Mouse (Mus musculus) hindbrain, embryonic 13.5 days (tissue): ENCODE data around the gene Trpv4. TPM values are rescaled to one million over a fixed set of nuclear protein-coding genes. Genes with fewer than 3 reads are reported as not detected.

Experiments
- ATAC-seq: fragments of 200-750 bp; cut with Nextera tagmentation; 2 replicates; pipeline ENCODE4 v1.8.0; 2017; ENCODE audit warnings: moderate TSS enrichment; ENCODE audit not compliant: low FRiP score
- H3K27ac ChIP-seq: fragments of 300-500 bp; sonication (generic); 2 replicates; pipeline ENCODE4 v1.5.1; 2015; ENCODE audit warnings: inconsistent platforms, mild to moderate bottlenecking, moderate library complexity
- H3K27me3 ChIP-seq: fragments of 300-500 bp; sonication (generic); 2 replicates; pipeline ENCODE4 v1.6.1; 2015; ENCODE audit warnings: mild to moderate bottlenecking, inconsistent platforms
- H3K36me3 ChIP-seq: fragments of 300-500 bp; sonication (generic); 2 replicates; pipeline ENCODE4 v1.6.1; 2015; ENCODE audit warnings: mild to moderate bottlenecking, inconsistent platforms
- H3K4me1 ChIP-seq: fragments of 300-500 bp; sonication (generic); replicated peaks from 2 replicates; pipeline ENCODE4 v1.6.1; 2015; ENCODE audit warnings: inconsistent platforms
- H3K4me2 ChIP-seq: fragments of 300-500 bp; sonication (generic); 2 replicates; pipeline ENCODE4 v1.6.1; 2015; ENCODE audit warnings: inconsistent platforms, mild to moderate bottlenecking, moderate library complexity
- H3K4me3 ChIP-seq: fragments of 300-500 bp; sonication (generic); 2 replicates; pipeline ENCODE4 v1.5.1; 2015; ENCODE audit warnings: mild to moderate bottlenecking, inconsistent platforms
- H3K9ac ChIP-seq: fragments of 300-500 bp; sonication (generic); 2 replicates; pipeline ENCODE4 v1.6.1; 2015; ENCODE audit warnings: mild to moderate bottlenecking, inconsistent platforms
- H3K9me3 ChIP-seq: fragments of 300-500 bp; sonication (generic); 2 replicates; pipeline ENCODE4 v1.6.1; 2016; ENCODE audit warnings: inconsistent platforms
- WGBS: fragments of 180-500 bp; shearing (Covaris S2); methylation state at CpG from one replicate; pipeline ENCODE4 v1.1.7; 2015; 5-methylcytosine and 5-hydroxymethylcytosine counted together
- polyA plus RNA-seq: library from polyadenylated mRNA; unstranded; fragments of >200 nt; fragmentation: Nextera tagmentation; extraction: Ambion mirVana; gene quantifications from 2 replicates; pipeline ENCODE4 v1.2.1, GENCODE M21; 2015

Gene Trpv4
- polyA plus RNA-seq = 0.53 and 0.65 TPM in 2 replicates

- Histone ChIP-seq H3K27ac (no peak within 1 kb of the TSS), H3K4me3 (peak within 1 kb of the TSS; percentile 43), H3K4me1 (peaks cover 11% of the 10 kb centered on the region), H3K9me3 (no peaks in the 10 kb centered on the region), H3K9ac (peak within 1 kb of the TSS; percentile 55), H3K4me2 (peak within 1 kb of the TSS; percentile 65), H3K27me3 (peaks cover 62% of the 10 kb centered on the region), H3K36me3 (no peaks in the 10 kb centered on the region)
- 1% methylated on average over 24 of the region's 47 CpGs for WGBS
- no peak for ATAC-seq
Observed at GRCm38 (mm10) chr5:114658255-114658654, at the start of gene Trpv4. Trpv4 (minus strand) TSS chr5:114658421.

- Histone ChIP-seq H3K4me2 (peak within 1 kb of the TSS; percentile 86), H3K4me3 (peak within 1 kb of the TSS; percentile 81), H3K9me3 (no peaks in the 10 kb centered on the region), H3K4me1 (peaks cover 8% of the 10 kb centered on the region), H3K27ac (0 out of 2 replicates have a peak within 1 kb of the TSS, but pooled peaks have one; percentile 12), H3K9ac (peak within 1 kb of the TSS; percentile 83), H3K27me3 (no peaks in the 10 kb centered on the region), H3K36me3 (peaks cover 33% of the 10 kb centered on the region)
- peak; percentile 87 for ATAC-seq
- WGBS = 3% methylated on average over 47 of the region's 49 CpGs
Observed at GRCm38 (mm10) chr5:114707265-114708068, 49.2 kb upstream of the Trpv4 start, which contains the start of gene Tchp. Tchp (plus strand) TSS chr5:114707760.

- Histone ChIP-seq H3K4me3 (no peak overlapping the region), H3K27ac (no peak overlapping the region), H3K4me1 (no peaks in the 10 kb centered on the region; the same call in 1 of the 2 replicates), H3K4me2 (no peak overlapping the region), H3K36me3 (no peaks in the 10 kb centered on the region), H3K27me3 (no peaks in the 10 kb centered on the region), H3K9me3 (no peaks in the 10 kb centered on the region), H3K9ac (no peak overlapping the region)
- ATAC-seq = no peak
- whole genome bisulfite sequencing = 68% methylated on average over 14 of the region's 14 CpGs
Observed at GRCm38 (mm10) chr5:114702403-114703392, 44.5 kb upstream of the Trpv4 start.

- 77% methylated on average over 7 of the region's 7 CpGs for WGBS
- Histone ChIP-seq H3K27me3 (peaks cover 5% of the 10 kb centered on the region; the same call in 1 of the 2 replicates), H3K9ac (no peak overlapping the region), H3K9me3 (no peaks in the 10 kb centered on the region), H3K36me3 (no peaks in the 10 kb centered on the region), H3K4me2 (no peak overlapping the region), H3K4me3 (no peak overlapping the region), H3K27ac (no peak overlapping the region), H3K4me1 (no peaks in the 10 kb centered on the region; the same call in 1 of the 2 replicates)
- no peak for ATAC-seq
Observed at GRCm38 (mm10) chr5:114699015-114699414, 40.8 kb upstream of the Trpv4 start.

- Histone ChIP-seq H3K27ac (no peak overlapping the region), H3K36me3 (no peaks in the 10 kb centered on the region), H3K4me1 (no peaks in the 10 kb centered on the region; the same call in 1 of the 2 replicates), H3K27me3 (peaks cover 9% of the 10 kb centered on the region), H3K4me2 (no peak overlapping the region), H3K9me3 (no peaks in the 10 kb centered on the region), H3K9ac (no peak overlapping the region), H3K4me3 (no peak overlapping the region)
- no peak for ATAC-seq
- 86% methylated on average over 19 of the region's 19 CpGs for WGBS
Observed at GRCm38 (mm10) chr5:114698044-114698746, 40.0 kb upstream of the Trpv4 start.

GRCm38 (mm10) chr5:114696939-114697338 is 38.7 kb upstream of the Trpv4 start:
- WGBS = 83% methylated on average over 17 of the region's 17 CpGs
- H3K27ac ChIP-seq = no peak overlapping the region
- H3K4me2 ChIP-seq = no peak overlapping the region
- no peaks in the 10 kb centered on the region for H3K4me1 ChIP-seq
- no peak overlapping the region for H3K9ac ChIP-seq
- no peak for ATAC-seq
- no peak overlapping the region for H3K4me3 ChIP-seq
- no peaks in the 10 kb centered on the region for H3K36me3 ChIP-seq
- no peaks in the 10 kb centered on the region for H3K9me3 ChIP-seq
- H3K27me3 ChIP-seq = peaks cover 10% of the 10 kb centered on the region

GRCm38 (mm10) chr5:114695775-114696174 is 37.6 kb upstream of the Trpv4 start:
- 68% methylated on average over 5 of the region's 5 CpGs for WGBS
- Histone ChIP-seq H3K27ac (no peak overlapping the region), H3K9me3 (no peaks in the 10 kb centered on the region), H3K4me2 (no peak overlapping the region), H3K4me1 (peaks cover 4% of the 10 kb centered on the region), H3K36me3 (no peaks in the 10 kb centered on the region), H3K27me3 (peaks cover 10% of the 10 kb centered on the region), H3K4me3 (no peak overlapping the region), H3K9ac (no peak overlapping the region)
- no peak for ATAC-seq

GRCm38 (mm10) chr5:114690633-114691567 is 32.7 kb upstream of the Trpv4 start, which contains the start of gene Gltp:
Gltp (minus strand) TSS chr5:114690984.
- WGBS = 4% methylated on average over 62 of the region's 75 CpGs
- Histone ChIP-seq H3K4me2 (peak within 1 kb of the TSS; percentile 89), H3K9ac (peak within 1 kb of the TSS; percentile 93), H3K4me3 (peak within 1 kb of the TSS; percentile 75), H3K36me3 (no peaks in the 10 kb centered on the region), H3K9me3 (no peaks in the 10 kb centered on the region), H3K27ac (0 out of 2 replicates have a peak within 1 kb of the TSS, but pooled peaks have one; percentile 15), H3K27me3 (peaks cover 10% of the 10 kb centered on the region), H3K4me1 (peaks cover 24% of the 10 kb centered on the region)
- peak; percentile 97 for ATAC-seq

GRCm38 (mm10) chr5:114689700-114690366 is 31.6 kb upstream of the Trpv4 start:
- peaks cover 24% of the 10 kb centered on the region for H3K4me1 ChIP-seq
- H3K9me3 ChIP-seq = no peaks in the 10 kb centered on the region
- no peak for ATAC-seq
- H3K27ac ChIP-seq = no peak overlapping the region
- peaks cover 10% of the 10 kb centered on the region for H3K27me3 ChIP-seq
- peak overlapping the region; percentile 93 for H3K9ac ChIP-seq
- H3K4me3 ChIP-seq = peak overlapping the region; percentile 75
- 21% methylated on average over 16 of the region's 16 CpGs for WGBS
- no peaks in the 10 kb centered on the region for H3K36me3 ChIP-seq
- H3K4me2 ChIP-seq = peak overlapping the region; percentile 89

GRCm38 (mm10) chr5:114688703-114689102 is 30.5 kb upstream of the Trpv4 start:
- Histone ChIP-seq H3K4me3 (no peak overlapping the region), H3K27me3 (peaks cover 4% of the 10 kb centered on the region), H3K4me1 (peaks cover 24% of the 10 kb centered on the region), H3K9me3 (no peaks in the 10 kb centered on the region), H3K27ac (no peak overlapping the region), H3K9ac (no peak overlapping the region), H3K4me2 (no peak overlapping the region), H3K36me3 (no peaks in the 10 kb centered on the region)
- ATAC-seq = no peak
- WGBS = 85% methylated on average over 13 of the region's 13 CpGs
